Mouse (Mus musculus): ENCODE results near the gene D430042O09Rik. TPM values are rescaled to one million over a fixed set of nuclear protein-coding genes. Genes with fewer than 3 reads are reported as not detected.

The D430042O09Rik gene
- polyA plus RNA-seq, 1 experiment from 2014 or later, result 9.5 TPM

DNA sequence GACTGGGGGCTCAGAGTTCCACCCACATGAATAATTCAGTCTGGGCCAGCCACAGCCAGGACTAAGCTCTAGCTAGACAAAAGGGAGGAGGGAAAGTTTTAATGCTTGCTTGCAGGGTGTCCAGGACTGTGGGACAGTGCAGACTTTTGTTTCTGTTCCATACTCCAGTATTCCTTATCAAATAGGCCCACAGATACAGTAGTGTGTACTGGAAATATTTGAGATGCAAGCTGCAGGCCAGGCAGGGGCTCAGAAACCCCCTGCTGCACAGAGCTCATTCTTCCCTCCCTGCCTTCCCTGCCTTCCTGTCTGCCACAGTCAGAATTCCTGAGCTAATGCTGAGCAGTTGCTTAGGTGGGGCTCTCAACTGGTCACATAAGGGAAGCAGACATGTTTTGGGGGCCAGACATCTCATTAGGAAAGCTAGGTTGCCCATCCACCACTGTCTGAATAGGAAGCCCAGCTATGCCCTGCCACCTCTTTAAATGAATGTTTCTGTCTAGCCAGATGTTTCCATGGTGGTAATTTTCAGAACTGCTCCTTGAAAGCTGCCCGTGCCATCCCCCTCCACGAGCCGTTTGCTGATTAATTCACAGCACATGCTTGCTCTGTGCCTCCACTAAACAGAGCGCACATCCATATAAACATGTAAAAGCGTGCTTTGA is 130.5 kb downstream of the D430042O09Rik start:
- Histone ChIP-seq H3K36me3 (ENCODE audit: control insufficient read depth, insufficient read depth) (no peaks in the 10 kb centered on the region), H3K4me3 (replicated peaks; ENCODE audit: low read length) (no peak overlapping the region), H3K27ac (ENCODE audit: low read length) (peak overlapping the region; percentile 56), H3K9ac (replicated peaks; ENCODE audit: low read depth, low read length) (peak overlapping the region; percentile 33; the same call in 1 of the 2 replicates), H3K4me1 (replicated peaks; ENCODE audit: control insufficient read depth, insufficient read depth, low read length) (peaks cover 15% of the 10 kb centered on the region), H3K4me2 (ENCODE audit: low read length) (no peak overlapping the region), H3K9me3 (ENCODE audit: control insufficient read depth, low read length) (no peaks in the 10 kb centered on the region), H3K27me3 (replicated peaks; ENCODE audit: control insufficient read depth, insufficient read depth, low read length) (no peaks in the 10 kb centered on the region)
- 16% methylated on average over 5 of the region's 5 CpGs for WGBS
- ATAC-seq, result peak; percentile 63; the same call in 1 of the 2 replicates

DNA sequence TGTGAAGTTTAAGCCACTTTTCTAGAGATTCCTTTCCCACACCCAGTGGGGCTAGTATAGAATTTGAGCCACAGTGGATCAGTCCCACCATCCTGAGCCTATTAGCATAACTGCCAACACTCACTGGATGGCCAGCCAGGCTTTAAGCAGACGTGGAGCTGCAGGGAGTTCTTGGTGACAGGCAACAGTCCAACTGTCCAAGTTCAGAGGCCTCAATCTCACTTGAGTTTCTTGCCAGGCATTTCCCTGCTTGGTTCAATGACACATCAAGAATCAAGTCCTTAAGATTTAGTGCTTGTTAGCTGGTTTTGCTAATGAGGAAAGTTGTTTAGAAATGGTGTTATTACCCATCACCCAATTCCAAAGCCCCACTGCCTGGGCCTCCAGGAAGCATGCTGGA is 137.9 kb downstream of the D430042O09Rik start:
- Histone ChIP-seq H3K27ac (ENCODE audit: low read length) (no peak overlapping the region), H3K4me3 (replicated peaks; ENCODE audit: low read length) (no peak overlapping the region), H3K9me3 (ENCODE audit: control insufficient read depth, low read length) (no peaks in the 10 kb centered on the region), H3K36me3 (ENCODE audit: control insufficient read depth, insufficient read depth) (no peaks in the 10 kb centered on the region), H3K4me1 (replicated peaks; ENCODE audit: control insufficient read depth, insufficient read depth, low read length) (peaks cover 15% of the 10 kb centered on the region), H3K4me2 (ENCODE audit: low read length) (no peak overlapping the region), H3K9ac (replicated peaks; ENCODE audit: low read depth, low read length) (no peak overlapping the region), H3K27me3 (replicated peaks; ENCODE audit: control insufficient read depth, insufficient read depth, low read length) (no peaks in the 10 kb centered on the region)
- ATAC-seq, result no peak; the same call in 1 of the 2 replicates
- WGBS, result 19% methylated on average over 1 of the region's 1 CpGs

DNA sequence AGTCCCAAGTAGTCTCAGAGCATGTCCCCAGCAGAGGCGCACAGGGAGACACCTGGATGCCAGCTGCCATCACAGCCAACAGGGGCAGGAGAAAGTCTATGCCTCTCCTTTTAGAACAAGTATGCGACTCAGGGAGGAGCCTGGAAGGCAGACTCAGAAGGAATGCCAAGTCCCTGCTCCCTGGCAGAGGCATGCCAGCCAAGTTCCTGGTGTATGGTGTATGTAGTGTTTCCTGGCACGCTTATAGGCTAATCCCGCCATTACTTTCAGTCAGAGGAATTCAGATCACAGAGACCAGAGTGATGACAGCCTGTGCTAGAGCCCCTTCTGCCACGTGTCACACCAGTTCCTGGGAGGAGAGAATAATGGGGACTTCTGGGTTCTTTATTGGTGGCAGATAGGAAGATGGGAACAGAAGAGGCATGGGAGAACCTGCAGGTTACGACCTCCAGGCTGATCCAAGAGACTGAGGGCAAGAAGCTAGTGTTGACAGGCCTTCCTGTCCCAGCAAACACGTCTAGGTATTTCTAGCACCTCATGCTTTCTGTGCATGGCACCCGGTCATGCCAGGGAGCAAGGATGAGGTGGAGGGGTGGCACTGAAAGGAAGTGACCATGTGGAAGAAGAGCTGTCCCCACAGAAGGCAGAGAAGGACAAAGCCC is 139.3 kb downstream of the D430042O09Rik start:
- Histone ChIP-seq H3K4me3 (replicated peaks; ENCODE audit: low read length) (no peak overlapping the region), H3K9ac (replicated peaks; ENCODE audit: low read depth, low read length) (no peak overlapping the region), H3K27ac (ENCODE audit: low read length) (peak overlapping the region; percentile 68), H3K4me1 (replicated peaks; ENCODE audit: control insufficient read depth, insufficient read depth, low read length) (peaks cover 15% of the 10 kb centered on the region), H3K9me3 (ENCODE audit: control insufficient read depth, low read length) (no peaks in the 10 kb centered on the region), H3K4me2 (ENCODE audit: low read length) (no peak overlapping the region), H3K27me3 (replicated peaks; ENCODE audit: control insufficient read depth, insufficient read depth, low read length) (no peaks in the 10 kb centered on the region), H3K36me3 (ENCODE audit: control insufficient read depth, insufficient read depth) (0 out of 2 replicates have a peak, but pooled peaks cover 3% of the 10 kb centered on the region)
- ATAC-seq, result peak; percentile 91
- 55% methylated on average over 8 of the region's 8 CpGs for WGBS

DNA sequence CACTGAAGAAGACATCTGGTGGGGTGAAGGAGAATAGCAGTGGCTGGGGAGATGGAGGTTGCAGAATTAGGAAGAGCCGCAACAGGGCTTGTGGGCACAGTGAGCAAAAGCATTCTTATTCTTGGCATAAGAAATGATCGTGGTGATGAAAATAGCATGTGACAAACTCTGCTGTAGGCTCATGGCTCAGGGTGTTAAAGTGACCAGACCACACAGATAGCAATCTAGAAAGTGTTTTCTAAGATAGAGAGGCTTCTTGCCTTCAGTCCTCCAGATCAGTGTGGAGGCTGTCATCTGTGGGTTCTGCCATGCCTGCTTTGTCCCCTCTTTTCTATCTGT is 139.8 kb downstream of the D430042O09Rik start:
- 82% methylated on average over 2 of the region's 2 CpGs for WGBS
- Histone ChIP-seq H3K4me1 (replicated peaks; ENCODE audit: control insufficient read depth, insufficient read depth, low read length) (peaks cover 15% of the 10 kb centered on the region), H3K4me2 (ENCODE audit: low read length) (no peak overlapping the region), H3K4me3 (replicated peaks; ENCODE audit: low read length) (no peak overlapping the region), H3K36me3 (ENCODE audit: control insufficient read depth, insufficient read depth) (0 out of 2 replicates have a peak, but pooled peaks cover 3% of the 10 kb centered on the region), H3K9ac (replicated peaks; ENCODE audit: low read depth, low read length) (no peak overlapping the region), H3K27ac (ENCODE audit: low read length) (peak overlapping the region; percentile 68), H3K27me3 (replicated peaks; ENCODE audit: control insufficient read depth, insufficient read depth, low read length) (no peaks in the 10 kb centered on the region), H3K9me3 (ENCODE audit: control insufficient read depth, low read length) (no peaks in the 10 kb centered on the region)
- no peak for ATAC-seq

DNA sequence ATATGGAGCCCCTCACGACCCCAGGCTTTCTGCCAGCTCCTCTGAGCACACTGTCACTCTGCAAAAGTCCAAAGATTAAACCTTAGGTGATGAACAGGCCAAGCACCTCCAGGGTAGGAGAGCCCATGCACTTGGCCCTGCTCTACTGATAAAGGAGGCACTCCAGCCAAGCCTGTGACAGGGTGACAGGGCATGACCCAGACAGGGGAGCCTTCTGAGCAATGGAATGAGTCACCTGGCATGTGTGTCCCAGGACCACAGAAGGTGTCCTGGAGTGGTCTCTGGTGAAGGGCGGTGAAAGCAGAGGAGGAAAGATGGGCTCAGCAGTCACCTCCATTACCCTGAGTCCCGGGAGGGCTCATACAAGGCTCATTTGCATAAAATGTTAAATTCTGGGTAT is 151.9 kb downstream of the D430042O09Rik start:
- Histone ChIP-seq H3K9me3 (ENCODE audit: control insufficient read depth, low read length) (no peaks in the 10 kb centered on the region), H3K36me3 (ENCODE audit: control insufficient read depth, insufficient read depth) (no peaks in the 10 kb centered on the region; the same call in 1 of the 2 replicates), H3K4me1 (replicated peaks; ENCODE audit: control insufficient read depth, insufficient read depth, low read length) (no peaks in the 10 kb centered on the region), H3K9ac (replicated peaks; ENCODE audit: low read depth, low read length) (no peak overlapping the region), H3K27me3 (replicated peaks; ENCODE audit: control insufficient read depth, insufficient read depth, low read length) (no peaks in the 10 kb centered on the region), H3K4me2 (ENCODE audit: low read length) (no peak overlapping the region), H3K4me3 (replicated peaks; ENCODE audit: low read length) (no peak overlapping the region), H3K27ac (ENCODE audit: low read length) (no peak overlapping the region)
- ATAC-seq, result no peak
- 74% methylated on average over 3 of the region's 3 CpGs for WGBS

DNA sequence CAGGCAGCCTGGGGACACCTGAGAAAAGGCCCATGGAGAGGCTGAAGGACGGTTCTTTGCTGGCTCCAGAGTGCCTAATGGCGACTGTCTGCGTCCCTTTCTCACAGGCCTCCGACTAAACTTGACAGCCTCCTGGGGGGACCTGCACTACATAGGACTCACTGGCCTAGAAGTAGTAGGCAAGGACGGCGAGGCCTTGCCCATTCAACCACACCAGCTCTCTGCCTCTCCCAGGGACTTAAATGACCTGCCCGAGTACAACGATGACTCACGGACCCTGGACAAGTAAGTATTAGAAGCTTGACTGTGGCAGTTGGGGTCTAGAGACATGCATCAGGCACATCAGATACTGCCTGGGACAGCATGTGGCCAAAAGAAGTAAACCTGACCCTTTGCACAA is 152.7 kb downstream of the D430042O09Rik start:
- no peak for ATAC-seq
- WGBS, result 94% methylated on average over 9 of the region's 9 CpGs
- Histone ChIP-seq H3K36me3 (ENCODE audit: control insufficient read depth, insufficient read depth) (no peaks in the 10 kb centered on the region), H3K4me1 (replicated peaks; ENCODE audit: control insufficient read depth, insufficient read depth, low read length) (no peaks in the 10 kb centered on the region), H3K27me3 (replicated peaks; ENCODE audit: control insufficient read depth, insufficient read depth, low read length) (no peaks in the 10 kb centered on the region), H3K4me2 (ENCODE audit: low read length) (no peak overlapping the region), H3K27ac (ENCODE audit: low read length) (no peak overlapping the region), H3K4me3 (replicated peaks; ENCODE audit: low read length) (no peak overlapping the region), H3K9ac (replicated peaks; ENCODE audit: low read depth, low read length) (no peak overlapping the region), H3K9me3 (ENCODE audit: control insufficient read depth, low read length) (no peaks in the 10 kb centered on the region)

DNA sequence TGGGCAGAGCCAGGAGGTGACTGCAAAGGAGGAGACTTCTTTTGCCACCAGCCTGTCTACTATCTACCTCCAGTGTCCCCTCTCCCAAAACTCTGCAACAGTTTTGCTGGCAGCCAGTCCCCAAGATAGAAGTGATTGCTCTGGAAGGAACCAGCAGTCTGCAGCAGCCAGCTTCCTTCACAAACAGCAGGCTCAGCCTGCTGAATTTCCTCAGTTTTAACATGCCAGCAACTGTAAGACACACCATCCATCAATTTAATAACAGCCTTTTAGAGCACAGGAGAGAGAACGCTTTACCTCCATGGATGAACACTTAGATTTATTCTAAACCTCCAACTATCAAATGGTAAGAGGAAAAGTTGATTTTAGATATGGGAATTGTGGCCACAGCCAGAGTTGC is 156.3 kb downstream of the D430042O09Rik start:
- no peak overlapping the region for H3K27ac ChIP-seq (ENCODE audit: low read length)
- WGBS, result 86% methylated on average over 1 of the region's 1 CpGs
- no peaks in the 10 kb centered on the region for H3K4me1 ChIP-seq (replicated peaks; ENCODE audit: control insufficient read depth, insufficient read depth, low read length)
- no peak overlapping the region for H3K4me3 ChIP-seq (replicated peaks; ENCODE audit: low read length)
- H3K27me3 ChIP-seq (replicated peaks; ENCODE audit: control insufficient read depth, insufficient read depth, low read length), result no peaks in the 10 kb centered on the region
- no peak overlapping the region for H3K4me2 ChIP-seq (ENCODE audit: low read length)
- ATAC-seq, result no peak
- no peaks in the 10 kb centered on the region for H3K36me3 ChIP-seq (ENCODE audit: control insufficient read depth, insufficient read depth)
- H3K9ac ChIP-seq (replicated peaks; ENCODE audit: low read depth, low read length), result no peak overlapping the region
- H3K9me3 ChIP-seq (ENCODE audit: control insufficient read depth, low read length), result no peaks in the 10 kb centered on the region

DNA sequence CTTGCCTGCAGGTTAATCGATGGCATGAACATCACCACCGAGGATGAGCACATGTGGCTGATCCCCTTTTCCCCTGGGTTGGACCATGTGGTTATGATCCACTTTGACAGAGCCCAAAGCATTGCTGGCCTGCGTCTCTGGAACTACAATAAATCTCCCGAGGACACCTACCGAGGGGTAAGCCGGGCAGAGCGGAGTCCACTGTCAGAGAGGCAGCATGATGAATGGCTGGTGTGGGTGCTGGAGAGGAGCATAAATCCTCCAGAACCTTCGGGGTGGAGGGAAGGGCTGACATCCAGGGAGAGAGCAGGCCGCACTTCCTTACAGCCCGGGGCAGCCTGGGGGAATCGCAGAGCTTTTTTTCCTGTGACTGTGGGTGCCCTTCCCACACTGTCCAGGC is 157.5 kb downstream of the D430042O09Rik start:
- no peak overlapping the region for H3K4me3 ChIP-seq (replicated peaks; ENCODE audit: low read length)
- H3K27ac ChIP-seq (ENCODE audit: low read length), result no peak overlapping the region
- 79% methylated on average over 11 of the region's 11 CpGs for WGBS
- no peaks in the 10 kb centered on the region for H3K4me1 ChIP-seq (replicated peaks; ENCODE audit: control insufficient read depth, insufficient read depth, low read length)
- no peak for ATAC-seq
- H3K9ac ChIP-seq (replicated peaks; ENCODE audit: low read depth, low read length), result no peak overlapping the region
- H3K27me3 ChIP-seq (replicated peaks; ENCODE audit: control insufficient read depth, insufficient read depth, low read length), result no peaks in the 10 kb centered on the region
- no peaks in the 10 kb centered on the region for H3K36me3 ChIP-seq (ENCODE audit: control insufficient read depth, insufficient read depth)
- no peaks in the 10 kb centered on the region for H3K9me3 ChIP-seq (ENCODE audit: control insufficient read depth, low read length)
- no peak overlapping the region for H3K4me2 ChIP-seq (ENCODE audit: low read length)

DNA sequence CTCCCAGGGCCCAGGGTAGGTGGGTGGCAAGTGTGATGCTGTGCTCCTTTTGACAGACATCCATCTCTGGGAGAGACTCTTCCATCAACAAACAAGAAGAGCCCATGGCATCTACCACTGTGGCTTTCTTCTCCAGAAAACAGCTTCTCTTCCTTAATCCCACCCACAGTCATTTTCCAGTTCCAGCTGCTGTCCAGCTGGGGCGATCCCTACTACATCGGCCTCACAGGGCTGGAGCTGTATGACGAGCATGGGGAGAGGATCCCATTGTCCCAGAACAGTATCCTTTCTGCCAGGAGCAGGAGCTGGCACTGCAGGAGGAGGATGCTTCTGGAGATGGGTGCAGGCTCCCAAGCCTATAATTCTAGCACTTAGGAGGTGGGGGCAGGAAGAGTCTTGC is 160.9 kb downstream of the D430042O09Rik start:
- no peaks in the 10 kb centered on the region for H3K27me3 ChIP-seq (replicated peaks; ENCODE audit: control insufficient read depth, insufficient read depth, low read length)
- H3K27ac ChIP-seq (ENCODE audit: low read length), result no peak overlapping the region
- WGBS, result 83% methylated on average over 3 of the region's 3 CpGs
- H3K4me1 ChIP-seq (replicated peaks; ENCODE audit: control insufficient read depth, insufficient read depth, low read length), result peaks cover 16% of the 10 kb centered on the region
- H3K9ac ChIP-seq (replicated peaks; ENCODE audit: low read depth, low read length), result no peak overlapping the region
- no peak overlapping the region for H3K4me2 ChIP-seq (ENCODE audit: low read length)
- no peak for ATAC-seq
- H3K36me3 ChIP-seq (ENCODE audit: control insufficient read depth, insufficient read depth), result no peaks in the 10 kb centered on the region
- H3K9me3 ChIP-seq (ENCODE audit: control insufficient read depth, low read length), result no peaks in the 10 kb centered on the region
- no peak overlapping the region for H3K4me3 ChIP-seq (replicated peaks; ENCODE audit: low read length)

Measured in forebrain, embryonic 16.5 days (tissue).